Mouse (Mus musculus) C2C12 (cell line): ENCODE measurements at regions not wholly inside any gene's neighbourhood (a gene's known extent, or its start where the extent isn't known, plus 50 kb on each side); places are given as distances from the start of the nearest gene placed in this dataset.

Source experiments
- H3K27me3 ChIP-seq: one replicate; pipeline ENCODE4 v1.6.1; 2011; ENCODE audit not compliant: control insufficient read depth, insufficient read depth, insufficient read length
- H3K36me3 ChIP-seq: one replicate; pipeline ENCODE4 v1.6.1; 2011; ENCODE audit not compliant: control insufficient read depth, insufficient read depth
- H3K4me3 ChIP-seq: one replicate; pipeline ENCODE4 v1.5.1; 2011; ENCODE audit warnings: mild to moderate bottlenecking, control low read depth; ENCODE audit not compliant: poor library complexity, insufficient read depth, severe bottlenecking
- H3K79me2 ChIP-seq: one replicate; pipeline ENCODE4 v1.6.1; 2011; ENCODE audit not compliant: control insufficient read depth, insufficient read depth
- H3K79me3 ChIP-seq: one replicate; pipeline ENCODE4 v1.6.1; 2011; ENCODE audit warnings: low read depth, control low read depth
- H3ac ChIP-seq: one replicate; pipeline ENCODE3; 2011; ENCODE audit warnings: low read depth; ENCODE audit not compliant: control insufficient read depth, insufficient read length
- CEBPB ChIP-seq: IDR thresholded peaks from one replicate; pipeline ENCODE4 v1.6.1; 2011; ENCODE audit warnings: low read depth, mild to moderate bottlenecking, control low read depth, moderate library complexity
- CTCF ChIP-seq: IDR thresholded peaks from one replicate; pipeline ENCODE4 v1.5.1; 2011; ENCODE audit not compliant: control insufficient read depth, insufficient read depth, insufficient read length
- FOSL1 ChIP-seq: IDR thresholded peaks from one replicate; pipeline ENCODE4 v1.8.0; 2011; ENCODE audit warnings: mild to moderate bottlenecking, low read length; ENCODE audit not compliant: poor library complexity, insufficient read depth, severe bottlenecking
- MAX ChIP-seq: IDR thresholded peaks from one replicate; pipeline ENCODE4 v1.6.1; 2011; ENCODE audit warnings: mild to moderate bottlenecking, control low read depth
- MYOD1 ChIP-seq: IDR thresholded peaks from one replicate; pipeline ENCODE4 v1.6.1; 2011; ENCODE audit warnings: low read depth; ENCODE audit not compliant: control insufficient read depth, insufficient read length
- MYOG ChIP-seq: IDR thresholded peaks from one replicate; pipeline ENCODE4 v1.6.1; 2011; ENCODE audit not compliant: control insufficient read depth, insufficient read length; ENCODE audit errors: extremely low read depth
- USF1 ChIP-seq: IDR thresholded peaks from one replicate; pipeline ENCODE4 v1.6.1; 2011; ENCODE audit warnings: low read depth, mild to moderate bottlenecking, control low read depth, moderate library complexity

DNA sequence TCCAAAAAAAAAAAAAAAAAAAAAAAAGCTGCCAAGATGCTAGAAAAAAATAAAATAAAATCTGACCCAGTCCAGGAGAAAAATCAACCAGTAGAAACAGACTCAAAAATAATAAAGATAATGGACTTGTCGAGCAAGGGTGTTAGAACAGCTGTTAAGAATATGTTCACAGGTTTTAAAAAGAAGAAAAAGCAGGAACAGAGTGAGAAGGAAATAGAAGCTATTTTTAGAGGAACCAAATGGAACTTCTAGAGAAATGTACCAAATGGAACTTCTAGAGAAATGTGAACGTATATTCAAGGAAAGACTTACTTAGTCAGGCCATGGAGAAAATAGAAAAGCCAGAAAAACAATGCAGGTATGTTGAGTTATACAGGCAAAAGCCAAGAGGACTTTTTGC, 662.4 kb upstream of the Jmjd1c start:
- Histone ChIP-seq H3K36me3 (no peaks in the 10 kb centered on the region), H3K27me3 (no peaks in the 10 kb centered on the region), H3K4me3 (no peak overlapping the region), H3K79me2 (no peaks in the 10 kb centered on the region), H3ac (no peak overlapping the region), H3K79me3 (no peaks in the 10 kb centered on the region)
- TF ChIP-seq MYOG (no peak), CTCF (no peak), FOSL1 (no peak), MYOD1 (no peak), USF1 (no peak)

DNA sequence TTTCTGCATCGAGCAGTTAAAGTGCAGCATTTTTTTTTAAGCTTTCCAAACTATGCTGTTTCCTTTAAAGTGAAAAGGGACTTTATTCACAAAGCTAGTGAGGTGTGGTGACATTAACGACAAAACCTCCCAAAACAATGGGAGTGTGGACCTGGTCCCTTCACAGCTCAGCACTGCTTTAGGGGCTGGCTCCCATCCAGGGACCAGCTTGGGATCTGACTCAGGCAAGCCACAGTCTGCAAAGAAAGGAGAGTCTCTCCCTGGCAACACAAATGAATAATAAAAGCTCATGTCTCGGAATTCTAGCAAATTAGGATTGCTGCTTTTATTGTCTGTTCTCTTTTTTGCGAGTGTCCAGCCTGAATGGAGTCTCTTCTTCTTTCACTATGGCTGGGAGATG, 625.2 kb upstream of the Jmjd1c start:
- no peaks in the 10 kb centered on the region for H3K79me3 ChIP-seq
- H3K27me3 ChIP-seq, result no peaks in the 10 kb centered on the region
- H3K36me3 ChIP-seq, result no peaks in the 10 kb centered on the region

DNA sequence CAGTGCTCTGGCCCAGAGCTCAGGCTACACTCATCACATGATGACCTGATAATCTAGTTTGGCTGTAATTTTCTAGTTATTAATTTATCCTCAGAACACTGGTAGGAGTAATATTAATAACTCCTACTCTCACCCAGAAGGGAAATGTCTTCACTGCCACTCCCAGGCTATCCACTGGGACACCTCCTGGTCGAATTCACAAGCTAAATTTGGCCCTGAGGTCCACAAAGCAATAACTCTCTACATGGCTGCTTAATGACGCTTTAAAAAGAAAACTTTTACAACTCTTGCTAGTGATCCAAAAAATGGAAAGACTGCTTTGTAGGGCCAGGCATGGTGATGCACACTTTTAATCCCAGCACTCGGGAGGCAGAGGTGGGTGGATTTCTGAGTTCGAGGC, 623.9 kb upstream of the Jmjd1c start:
- Histone ChIP-seq H3K79me3 (no peaks in the 10 kb centered on the region), H3K79me2 (no peaks in the 10 kb centered on the region), H3ac (no peak overlapping the region), H3K36me3 (no peaks in the 10 kb centered on the region), H3K27me3 (no peaks in the 10 kb centered on the region), H3K4me3 (no peak overlapping the region)
- TF ChIP-seq MYOG, result no peak
- TF ChIP-seq CEBPB, result no peak
- no peak for TF ChIP-seq CTCF
- no peak for TF ChIP-seq MAX
- no peak for TF ChIP-seq USF1
- no peak for TF ChIP-seq FOSL1
- TF ChIP-seq MYOD1, result no peak

More for the DNA sequence above, 625.2 kb upstream of the Jmjd1c start:
- TF ChIP-seq MYOD1, result no peak
- TF ChIP-seq USF1, result no peak
- no peak for TF ChIP-seq MAX
- TF ChIP-seq MYOG, result no peak
- no peak for TF ChIP-seq FOSL1
- TF ChIP-seq CEBPB, result no peak
- TF ChIP-seq CTCF, result no peak
- no peaks in the 10 kb centered on the region for H3K79me2 ChIP-seq
- no peak overlapping the region for H3ac ChIP-seq
- H3K4me3 ChIP-seq, result no peak overlapping the region

DNA sequence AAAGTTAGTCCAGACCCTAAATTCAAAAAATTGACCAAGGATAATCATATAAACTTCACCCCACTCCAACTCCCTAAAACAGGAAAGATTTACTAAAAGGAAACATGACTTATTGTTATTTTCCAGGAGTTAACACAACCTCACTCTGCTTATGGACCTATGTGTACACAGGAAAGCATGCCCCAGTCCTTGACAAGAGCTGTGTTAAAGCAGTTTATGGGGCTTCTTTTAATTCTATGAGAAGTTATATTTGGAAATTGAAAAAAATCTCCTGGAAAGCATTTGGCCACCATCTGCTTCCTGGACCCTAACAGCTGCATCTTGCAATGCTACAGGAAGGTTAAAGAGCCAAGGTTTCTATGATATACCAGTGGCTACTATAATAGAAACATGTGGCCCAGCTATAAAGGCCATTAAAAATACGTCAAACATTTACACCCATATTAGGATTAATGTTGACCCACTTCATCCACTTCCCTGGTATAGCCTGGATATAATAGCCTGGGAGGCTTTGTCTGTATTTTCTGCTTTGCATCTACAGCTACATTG, 620.7 kb upstream of the Jmjd1c start:
- H3K36me3 ChIP-seq, result no peaks in the 10 kb centered on the region
- H3ac ChIP-seq, result no peak overlapping the region
- H3K27me3 ChIP-seq, result no peaks in the 10 kb centered on the region
- no peaks in the 10 kb centered on the region for H3K79me3 ChIP-seq
- H3K79me2 ChIP-seq, result no peaks in the 10 kb centered on the region
- no peak for TF ChIP-seq CEBPB
- no peak for TF ChIP-seq CTCF
- no peak for TF ChIP-seq FOSL1
- no peak for TF ChIP-seq USF1
- no peak for TF ChIP-seq MYOG
- TF ChIP-seq MAX, result no peak
- TF ChIP-seq MYOD1, result no peak
- H3K4me3 ChIP-seq, result no peak overlapping the region

DNA sequence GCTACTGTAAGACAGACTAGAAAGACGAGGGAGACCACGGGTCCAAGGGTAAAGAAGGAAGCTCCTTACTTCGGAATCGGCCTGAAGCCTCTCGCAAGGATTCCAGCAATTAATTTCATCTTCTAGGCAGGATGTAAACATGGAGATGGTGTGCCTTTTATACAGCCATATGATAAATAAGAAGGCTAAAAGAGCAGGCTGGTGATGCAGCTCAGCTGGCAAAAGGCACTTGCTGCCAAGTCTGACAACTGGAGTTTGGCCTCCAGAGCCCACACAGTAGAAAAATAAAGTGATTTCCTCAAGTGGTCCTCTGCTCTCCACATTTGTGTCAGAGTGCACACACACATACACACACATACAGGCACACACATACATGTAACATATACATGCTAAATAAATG, 605.1 kb upstream of the Jmjd1c start:
- Histone ChIP-seq H3K36me3 (no peaks in the 10 kb centered on the region), H3ac (no peak overlapping the region), H3K4me3 (no peak overlapping the region), H3K79me3 (no peaks in the 10 kb centered on the region), H3K27me3 (no peaks in the 10 kb centered on the region), H3K79me2 (no peaks in the 10 kb centered on the region)
- no peak for TF ChIP-seq USF1
- TF ChIP-seq FOSL1, result no peak
- TF ChIP-seq MAX, result no peak
- TF ChIP-seq MYOG, result no peak
- TF ChIP-seq CEBPB, result no peak

DNA sequence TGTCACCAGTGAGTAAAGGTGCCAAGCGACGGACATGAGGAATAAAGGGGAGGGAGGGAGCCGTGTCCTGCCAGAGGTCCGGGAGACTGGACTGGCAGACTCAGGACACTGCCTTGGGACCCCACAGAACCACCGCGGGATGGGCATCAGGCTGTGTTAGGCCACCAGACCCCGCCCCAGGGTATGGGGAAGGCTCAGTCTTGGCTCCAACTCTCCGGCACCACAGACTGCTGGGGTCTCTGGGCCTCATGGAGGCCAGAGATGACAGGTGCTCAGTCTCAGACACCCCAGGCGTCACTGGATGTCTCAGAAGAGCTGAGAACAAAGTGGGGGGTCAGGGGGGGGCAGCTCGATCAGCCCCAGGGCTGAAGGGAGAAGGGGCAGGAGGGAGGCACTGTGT, 604.1 kb upstream of the Jmjd1c start:
- Histone ChIP-seq H3K79me3 (no peaks in the 10 kb centered on the region), H3K27me3 (no peaks in the 10 kb centered on the region), H3K36me3 (no peaks in the 10 kb centered on the region), H3K79me2 (no peaks in the 10 kb centered on the region), H3K4me3 (no peak overlapping the region), H3ac (no peak overlapping the region)
- no peak for TF ChIP-seq USF1
- TF ChIP-seq FOSL1, result no peak
- no peak for TF ChIP-seq MYOG
- TF ChIP-seq MAX, result no peak
- no peak for TF ChIP-seq CTCF
- TF ChIP-seq MYOD1, result no peak
- no peak for TF ChIP-seq CEBPB
